Mouse (Mus musculus): ENCODE results near the gene Abcg2. TPM values are rescaled to one million over a fixed set of nuclear protein-coding genes. Genes with fewer than 3 reads are reported as not detected.

Abcg2 gene
- polyA plus RNA-seq, 1 experiment from 2014 or later: 45.2 TPM

- Histone ChIP-seq H3K4me2 (ENCODE audit: low read depth) (no peak overlapping the region), H3K4me1 (ENCODE audit: control insufficient read depth, insufficient read depth, low read length) (no peaks in the 10 kb centered on the region), H3K27ac (ENCODE audit: low read depth, low read length) (no peak overlapping the region), H3K27me3 (ENCODE audit: control insufficient read depth, insufficient read depth, low read length) (no peaks in the 10 kb centered on the region), H3K9ac (ENCODE audit: low read length) (no peak overlapping the region), H3K9me3 (ENCODE audit: control insufficient read depth, low read length) (no peaks in the 10 kb centered on the region), H3K4me3 (ENCODE audit: low read depth, low read length) (no peak overlapping the region), H3K36me3 (ENCODE audit: control insufficient read depth, insufficient read depth, low read length) (no peaks in the 10 kb centered on the region)
- DNase-seq (ENCODE audit: low spot score): no peak
- no peak for ATAC-seq (ENCODE audit: insufficient read depth, low FRiP score, low TSS enrichment)
- 89% methylated on average over 2 of the region's 2 CpGs for WGBS
Observed at GRCm38 (mm10) chr6:58644586-58644985, 60.3 kb downstream of the Abcg2 start.

- H3K36me3 ChIP-seq (ENCODE audit: control insufficient read depth, insufficient read depth, low read length): no peaks in the 10 kb centered on the region
- ATAC-seq (ENCODE audit: insufficient read depth, low FRiP score, low TSS enrichment) (no peak), DNase-seq (ENCODE audit: low spot score) (no peak)
- WGBS: 79% methylated on average over 3 of the region's 3 CpGs
- H3K4me3 ChIP-seq (ENCODE audit: low read depth, low read length): no peak overlapping the region
- no peaks in the 10 kb centered on the region for H3K9me3 ChIP-seq (ENCODE audit: control insufficient read depth, low read length)
- H3K4me1 ChIP-seq (ENCODE audit: control insufficient read depth, insufficient read depth, low read length): no peaks in the 10 kb centered on the region
- no peak overlapping the region for H3K27ac ChIP-seq (ENCODE audit: low read depth, low read length)
- H3K9ac ChIP-seq (ENCODE audit: low read length): no peak overlapping the region
- no peak overlapping the region for H3K4me2 ChIP-seq (ENCODE audit: low read depth)
- H3K27me3 ChIP-seq (ENCODE audit: control insufficient read depth, insufficient read depth, low read length): no peaks in the 10 kb centered on the region
Observed at GRCm38 (mm10) chr6:58648100-58648749, 63.9 kb downstream of the Abcg2 start.

- ATAC-seq (ENCODE audit: insufficient read depth, low FRiP score, low TSS enrichment) (no peak), DNase-seq (ENCODE audit: low spot score) (no peak)
- no peak overlapping the region for H3K4me3 ChIP-seq (ENCODE audit: low read depth, low read length)
- WGBS: 98% methylated on average over 3 of the region's 3 CpGs
- H3K27ac ChIP-seq (ENCODE audit: low read depth, low read length): no peak overlapping the region
- H3K4me2 ChIP-seq (ENCODE audit: low read depth): no peak overlapping the region
- no peaks in the 10 kb centered on the region for H3K27me3 ChIP-seq (ENCODE audit: control insufficient read depth, insufficient read depth, low read length)
- H3K36me3 ChIP-seq (ENCODE audit: control insufficient read depth, insufficient read depth, low read length): no peaks in the 10 kb centered on the region
- no peaks in the 10 kb centered on the region for H3K9me3 ChIP-seq (ENCODE audit: control insufficient read depth, low read length)
- no peak overlapping the region for H3K9ac ChIP-seq (ENCODE audit: low read length)
- H3K4me1 ChIP-seq (ENCODE audit: control insufficient read depth, insufficient read depth, low read length): no peaks in the 10 kb centered on the region
Observed at GRCm38 (mm10) chr6:58650136-58650535, 65.8 kb downstream of the Abcg2 start.

- H3K27me3 ChIP-seq (ENCODE audit: control insufficient read depth, insufficient read depth, low read length): no peaks in the 10 kb centered on the region
- DNase-seq (ENCODE audit: low spot score) (no peak), ATAC-seq (ENCODE audit: insufficient read depth, low FRiP score, low TSS enrichment) (no peak)
- WGBS: 86% methylated on average over 1 of the region's 1 CpGs
- H3K4me1 ChIP-seq (ENCODE audit: control insufficient read depth, insufficient read depth, low read length): no peaks in the 10 kb centered on the region
- H3K9me3 ChIP-seq (ENCODE audit: control insufficient read depth, low read length): no peaks in the 10 kb centered on the region
- no peak overlapping the region for H3K4me2 ChIP-seq (ENCODE audit: low read depth)
- no peak overlapping the region for H3K4me3 ChIP-seq (ENCODE audit: low read depth, low read length)
- H3K27ac ChIP-seq (ENCODE audit: low read depth, low read length): no peak overlapping the region
- no peaks in the 10 kb centered on the region for H3K36me3 ChIP-seq (ENCODE audit: control insufficient read depth, insufficient read depth, low read length)
- no peak overlapping the region for H3K9ac ChIP-seq (ENCODE audit: low read length)
Observed at GRCm38 (mm10) chr6:58651038-58651437, 66.7 kb downstream of the Abcg2 start.

GRCm38 (mm10) chr6:58660951-58661575 is 76.7 kb downstream of the Abcg2 start:
- H3K27ac ChIP-seq (ENCODE audit: low read depth, low read length): no peak overlapping the region
- no peaks in the 10 kb centered on the region for H3K9me3 ChIP-seq (ENCODE audit: control insufficient read depth, low read length)
- WGBS: 71% methylated on average over 3 of the region's 3 CpGs
- H3K27me3 ChIP-seq (ENCODE audit: control insufficient read depth, insufficient read depth, low read length): no peaks in the 10 kb centered on the region
- no peak for ATAC-seq (ENCODE audit: insufficient read depth, low FRiP score, low TSS enrichment)
- H3K4me1 ChIP-seq (ENCODE audit: control insufficient read depth, insufficient read depth, low read length): no peaks in the 10 kb centered on the region
- no peak overlapping the region for H3K9ac ChIP-seq (ENCODE audit: low read length)
- DNase-seq (ENCODE audit: low spot score): no peak
- H3K4me3 ChIP-seq (ENCODE audit: low read depth, low read length): no peak overlapping the region
- H3K36me3 ChIP-seq (ENCODE audit: control insufficient read depth, insufficient read depth, low read length): no peaks in the 10 kb centered on the region
- no peak overlapping the region for H3K4me2 ChIP-seq (ENCODE audit: low read depth)

GRCm38 (mm10) chr6:58677802-58678201 is 93.5 kb downstream of the Abcg2 start:
- Histone ChIP-seq H3K4me2 (ENCODE audit: low read depth) (no peak overlapping the region), H3K36me3 (ENCODE audit: control insufficient read depth, insufficient read depth, low read length) (no peaks in the 10 kb centered on the region), H3K27ac (ENCODE audit: low read depth, low read length) (no peak overlapping the region), H3K9ac (ENCODE audit: low read length) (no peak overlapping the region), H3K9me3 (ENCODE audit: control insufficient read depth, low read length) (no peaks in the 10 kb centered on the region), H3K4me1 (ENCODE audit: control insufficient read depth, insufficient read depth, low read length) (no peaks in the 10 kb centered on the region), H3K4me3 (ENCODE audit: low read depth, low read length) (no peak overlapping the region), H3K27me3 (ENCODE audit: control insufficient read depth, insufficient read depth, low read length) (no peaks in the 10 kb centered on the region)
- no peak for ATAC-seq (ENCODE audit: insufficient read depth, low FRiP score, low TSS enrichment)
- WGBS: 83% methylated on average over 1 of the region's 1 CpGs
- no peak for DNase-seq (ENCODE audit: low spot score)

GRCm38 (mm10) chr6:58678530-58678929 is 94.2 kb downstream of the Abcg2 start:
- no peaks in the 10 kb centered on the region for H3K36me3 ChIP-seq (ENCODE audit: control insufficient read depth, insufficient read depth, low read length)
- no peak overlapping the region for H3K4me3 ChIP-seq (ENCODE audit: low read depth, low read length)
- H3K27ac ChIP-seq (ENCODE audit: low read depth, low read length): no peak overlapping the region
- H3K9me3 ChIP-seq (ENCODE audit: control insufficient read depth, low read length): no peaks in the 10 kb centered on the region
- H3K4me1 ChIP-seq (ENCODE audit: control insufficient read depth, insufficient read depth, low read length): no peaks in the 10 kb centered on the region
- no peak for DNase-seq (ENCODE audit: low spot score)
- ATAC-seq (ENCODE audit: insufficient read depth, low FRiP score, low TSS enrichment): no peak
- WGBS: 95% methylated on average over 3 of the region's 3 CpGs
- no peaks in the 10 kb centered on the region for H3K27me3 ChIP-seq (ENCODE audit: control insufficient read depth, insufficient read depth, low read length)
- no peak overlapping the region for H3K4me2 ChIP-seq (ENCODE audit: low read depth)
- H3K9ac ChIP-seq (ENCODE audit: low read length): no peak overlapping the region

- Histone ChIP-seq H3K36me3 (ENCODE audit: control insufficient read depth, insufficient read depth, low read length) (no peaks in the 10 kb centered on the region), H3K9me3 (ENCODE audit: control insufficient read depth, low read length) (no peaks in the 10 kb centered on the region), H3K4me1 (ENCODE audit: control insufficient read depth, insufficient read depth, low read length) (no peaks in the 10 kb centered on the region), H3K9ac (ENCODE audit: low read length) (no peak overlapping the region), H3K4me2 (ENCODE audit: low read depth) (no peak overlapping the region), H3K4me3 (ENCODE audit: low read depth, low read length) (no peak overlapping the region), H3K27ac (ENCODE audit: low read depth, low read length) (no peak overlapping the region), H3K27me3 (ENCODE audit: control insufficient read depth, insufficient read depth, low read length) (no peaks in the 10 kb centered on the region)
- DNase-seq (ENCODE audit: low spot score) (peak; percentile 27), ATAC-seq (ENCODE audit: insufficient read depth, low FRiP score, low TSS enrichment) (no peak)
- WGBS: 66% methylated on average over 2 of the region's 2 CpGs
Observed at GRCm38 (mm10) chr6:58691584-58691983, 107.3 kb downstream of the Abcg2 start.

- DNase-seq (ENCODE audit: low spot score) (no peak), ATAC-seq (ENCODE audit: insufficient read depth, low FRiP score, low TSS enrichment) (no peak)
- Histone ChIP-seq H3K27me3 (ENCODE audit: control insufficient read depth, insufficient read depth, low read length) (no peaks in the 10 kb centered on the region), H3K4me1 (ENCODE audit: control insufficient read depth, insufficient read depth, low read length) (no peaks in the 10 kb centered on the region), H3K4me2 (ENCODE audit: low read depth) (no peak overlapping the region), H3K4me3 (ENCODE audit: low read depth, low read length) (no peak overlapping the region), H3K36me3 (ENCODE audit: control insufficient read depth, insufficient read depth, low read length) (no peaks in the 10 kb centered on the region), H3K27ac (ENCODE audit: low read depth, low read length) (no peak overlapping the region), H3K9me3 (ENCODE audit: control insufficient read depth, low read length) (no peaks in the 10 kb centered on the region), H3K9ac (ENCODE audit: low read length) (no peak overlapping the region)
- 67% methylated on average over 2 of the region's 2 CpGs for WGBS
Observed at GRCm38 (mm10) chr6:58694257-58694656, 109.9 kb downstream of the Abcg2 start.

Measured in neural tube, embryonic 11.5 days (tissue).